Mouse (Mus musculus) bone marrow, adult 2 months (tissue): ENCODE measurements around the gene Atic.

Experiments
- CTCF ChIP-seq: fragments of 200-500 bp; IDR thresholded peaks from 2 replicates; pipeline ENCODE4 v1.5.1; 2011; ENCODE audit warnings: low read length, control low read depth; ENCODE audit not compliant: control insufficient read depth, insufficient read depth
- POLR2A ChIP-seq: fragments of 200-500 bp; IDR thresholded peaks from 2 replicates; pipeline ENCODE4 v1.6.1; 2011; ENCODE audit warnings: low read depth, mild to moderate bottlenecking, control low read depth, low read length, borderline replicate concordance; ENCODE audit not compliant: control insufficient read depth

GRCm38 (mm10) chr1:71530779-71531178, 26.2 kb upstream of the Atic start:
- TF ChIP-seq POLR2A (no peak), CTCF (no peak)
